Mouse (Mus musculus): Measurements from ENCODE around the gene Prl8a9.

Gene Prl8a9

GRCm38 (mm10) chr13:27564506-27564905, at the start of gene Prl8a9:
Gene Prl8a9 (minus strand): TSS chr13:27564606.
- in situ Hi-C loops (cut with MseI, MboI) = no loop called here

- in situ Hi-C loops (cut with MseI, MboI) = no loop called here
These were observed 46.1 kb upstream of the Prl8a9 start, which contains the start of gene Prl7b1 for GRCm38 (mm10) chr13:27610482-27610881. Gene Prl7b1 (minus strand): TSS chr13:27610582.

- in situ Hi-C loops (cut with MseI, MboI) = no loop called here
These were observed 17.7 kb upstream of the Prl8a9 start, which contains the start of gene Prl8a1 for GRCm38 (mm10) chr13:27582071-27582470. Gene Prl8a1 (minus strand): TSS chr13:27582171.

GRCm38 (mm10) chr13:27553336-27553735, 11.1 kb downstream of the Prl8a9 start:
- in situ Hi-C loops (cut with MseI, MboI) = no loop called here

GRCm38 (mm10) chr13:27523156-27523555, 41.2 kb downstream of the Prl8a9 start:
- in situ Hi-C loops (cut with MseI, MboI) = no loop called here

GRCm38 (mm10) chr13:27513117-27513516, 51.3 kb downstream of the Prl8a9 start, which contains the start of gene Prl8a8:
Gene Prl8a8 (minus strand): TSS chr13:27513217.
- in situ Hi-C loops (cut with MseI, MboI) = no loop called here

Measured in mouse trophoblast stem cell (cell line).